Mouse (Mus musculus) ES-E14 (cell line): ENCODE measurements around the gene Cwc22. TPM values are rescaled to one million over a fixed set of nuclear protein-coding genes. Genes with fewer than 3 reads are reported as not detected.

Experiments
- DNase-seq: peaks from one replicate; pipeline ENCODE4 v3.0.0-alpha.2; 2013; ENCODE audit warnings: low read depth, low spot score
- H3K27ac ChIP-seq: 2 replicates; pipeline ENCODE4 v1.5.1; 2012; ENCODE audit warnings: low read depth, mild to moderate bottlenecking, low read length, moderate library complexity, mixed read lengths; ENCODE audit not compliant: poor library complexity, insufficient read depth, severe bottlenecking
- H3K36me3 ChIP-seq: 2 replicates; pipeline ENCODE4 v1.6.1; 2012; ENCODE audit warnings: mild to moderate bottlenecking, low read length, moderate library complexity, mixed read lengths; ENCODE audit not compliant: control insufficient read depth, poor library complexity, insufficient read depth, severe bottlenecking
- H3K4me1 ChIP-seq, 2 experiments: fragments of 150-350 bp in 1 of 2; sonication (generic) in 1 of 2; 2 replicates each; pipeline ENCODE4 v1.6.1; 2012; ENCODE audit warnings: low read length in 2 of 2, mild to moderate bottlenecking in 1 of 2, mixed read lengths in 1 of 2; ENCODE audit not compliant: control insufficient read depth in 2 of 2, insufficient read depth in 2 of 2, poor library complexity in 1 of 2
- H3K4me3 ChIP-seq, 2 experiments: fragments of 150-350 bp in 1 of 2; sonication (generic) in 1 of 2; 2 replicates each; pipeline ENCODE4 v1.5.1; 2012; ENCODE audit warnings: low read length in 2 of 2, low read depth in 1 of 2, mild to moderate bottlenecking in 1 of 2, mixed read lengths in 1 of 2; ENCODE audit not compliant: insufficient read depth in 1 of 2, poor library complexity in 1 of 2, severe bottlenecking in 1 of 2
- H3K9ac ChIP-seq: 2 replicates; pipeline ENCODE4 v1.6.1; 2012; ENCODE audit warnings: low read depth, mild to moderate bottlenecking, low read length, mixed read lengths; ENCODE audit not compliant: poor library complexity, insufficient read depth, severe bottlenecking
- H3K9me3 ChIP-seq: fragments of 150-350 bp; sonication (generic); 2 replicates; pipeline ENCODE4 v1.6.1; 2012; ENCODE audit warnings: low read depth, mild to moderate bottlenecking, low read length; ENCODE audit not compliant: control insufficient read depth, insufficient read depth
- CHD2 ChIP-seq: IDR thresholded peaks from 2 replicates; pipeline ENCODE4 v1.6.1; 2014; ENCODE audit warnings: mild to moderate bottlenecking, low read depth, low read length, inconsistent platforms
- HCFC1 ChIP-seq: IDR thresholded peaks from 2 replicates; pipeline ENCODE4 v1.6.1; 2012; ENCODE audit warnings: low read length, inconsistent platforms, borderline replicate concordance; ENCODE audit not compliant: insufficient read depth
- MAFK ChIP-seq: IDR thresholded peaks from 2 replicates; pipeline ENCODE4 v1.6.1; 2014; ENCODE audit warnings: mild to moderate bottlenecking, low read depth, low read length, inconsistent platforms; ENCODE audit not compliant: insufficient read depth
- ZC3H11A ChIP-seq: IDR thresholded peaks from 2 replicates; pipeline ENCODE4 v1.6.1; 2012; ENCODE audit warnings: low read depth, mild to moderate bottlenecking, inconsistent platforms, low read length, borderline replicate concordance
- ZNF384 ChIP-seq: IDR thresholded peaks from 2 replicates; pipeline ENCODE4 v1.6.1; 2012; ENCODE audit warnings: low read depth, low read length, inconsistent platforms
- in situ Hi-C, 2 experiments: fragments of 600-800 bp; cut with MboI; formaldehyde crosslinking; loops; one replicate each; pipeline ENCODE4 v1.15.1; 2025; ENCODE audit warnings: low sequenced_read_pairs in 2 of 2, inconsistent platforms in 1 of 2; ENCODE audit not compliant: unreplicated experiment in 2 of 2
- total RNA-seq: library from RNA; depleted of rRNA; stranded (reverse); fragments of 300-350 nt; gene quantifications from 2 replicates; pipeline ENCODE4 v1.2.3, GENCODE M21; 2012

Cwc22 gene
- total RNA-seq, 1 experiment = 57.7 TPM

- peaks cover 13% of the 10 kb centered on the region for H3K36me3 ChIP-seq
- H3K4me3 ChIP-seq = no peak overlapping the region
- H3K9me3 ChIP-seq = no peaks in the 10 kb centered on the region
- TF ChIP-seq CHD2 (no peak), ZC3H11A (no peak), MAFK (no peak), HCFC1 (no peak), ZNF384 (no peak)
- in situ Hi-C loops = no loop called here
- no peak overlapping the region for H3K27ac ChIP-seq
- no peak for DNase-seq
- no peaks in the 10 kb centered on the region for H3K4me1 ChIP-seq
- H3K9ac ChIP-seq = no peak overlapping the region
These were observed 24.9 kb downstream of the Cwc22 start for GRCm38 (mm10) chr2:77921307-77921706.

DNA sequence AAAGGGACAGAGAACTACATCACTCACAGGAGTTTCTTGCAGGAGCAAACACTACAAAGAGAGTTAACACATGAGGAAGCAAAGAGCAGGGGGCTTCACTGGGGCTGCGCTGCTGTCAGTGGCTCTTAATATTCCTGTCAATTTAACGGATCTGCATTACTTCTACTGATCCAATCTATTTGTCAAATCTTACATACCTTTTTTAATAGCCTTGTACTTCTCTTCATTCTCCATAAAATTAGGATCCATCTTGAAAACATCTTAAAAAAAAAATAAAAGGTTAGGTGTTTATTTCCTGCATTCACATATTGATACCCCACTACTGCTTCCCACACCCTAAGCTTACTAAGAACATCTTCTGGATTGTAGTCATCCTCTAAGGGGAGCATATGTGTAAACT is 25.6 kb downstream of the Cwc22 start:
- in situ Hi-C loops = no loop called here

DNA sequence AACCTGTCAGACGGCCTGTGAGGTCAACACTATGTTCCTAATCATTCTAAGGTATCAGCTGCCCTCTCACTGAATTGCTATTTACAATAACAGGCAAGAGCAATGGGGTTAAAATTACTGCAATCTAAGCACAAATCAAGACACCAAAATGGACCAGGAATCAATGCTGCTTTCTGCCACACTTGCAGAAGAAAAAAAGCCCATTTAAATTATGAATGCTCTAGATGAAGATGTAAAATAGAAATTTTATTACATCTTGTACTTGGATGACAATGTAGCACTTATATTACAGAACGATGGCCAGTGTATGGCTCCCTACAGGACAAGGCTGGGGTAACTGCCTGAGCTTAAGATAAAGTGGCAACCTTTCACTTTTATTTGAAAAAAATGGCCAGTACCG is 27.7 kb downstream of the Cwc22 start:
- Histone ChIP-seq H3K9me3 (no peaks in the 10 kb centered on the region), H3K4me1 (no peaks in the 10 kb centered on the region), H3K4me3 (no peak overlapping the region), H3K9ac (no peak overlapping the region), H3K36me3 (peaks cover 13% of the 10 kb centered on the region), H3K27ac (no peak overlapping the region)
- in situ Hi-C loops = no loop called here
- DNase-seq = no peak
- no peak for TF ChIP-seq HCFC1
- no peak for TF ChIP-seq MAFK
- TF ChIP-seq ZNF384 = no peak
- no peak for TF ChIP-seq CHD2
- no peak for TF ChIP-seq ZC3H11A

More for the DNA sequence above, 25.6 kb downstream of the Cwc22 start:
- TF ChIP-seq HCFC1 = no peak
- no peak for TF ChIP-seq CHD2
- no peak for TF ChIP-seq ZC3H11A
- TF ChIP-seq MAFK = no peak
- no peak for TF ChIP-seq ZNF384
- Histone ChIP-seq H3K4me3 (no peak overlapping the region), H3K9me3 (no peaks in the 10 kb centered on the region), H3K4me1 (no peaks in the 10 kb centered on the region), H3K9ac (no peak overlapping the region), H3K27ac (no peak overlapping the region), H3K36me3 (peaks cover 13% of the 10 kb centered on the region)
- DNase-seq = no peak

- Histone ChIP-seq H3K4me3 (no peak overlapping the region), H3K27ac (no peak overlapping the region), H3K9ac (no peak overlapping the region), H3K9me3 (no peaks in the 10 kb centered on the region), H3K36me3 (peaks cover 9% of the 10 kb centered on the region), H3K4me1 (no peaks in the 10 kb centered on the region)
- TF ChIP-seq ZNF384 (no peak), CHD2 (no peak), HCFC1 (no peak), MAFK (no peak), ZC3H11A (no peak)
- in situ Hi-C loops = no loop called here
- DNase-seq = no peak
These were observed 28.2 kb downstream of the Cwc22 start for GRCm38 (mm10) chr2:77918006-77918405.

- Histone ChIP-seq H3K27ac (no peak overlapping the region), H3K9me3 (no peaks in the 10 kb centered on the region), H3K4me3 (no peak overlapping the region), H3K9ac (no peak overlapping the region), H3K36me3 (peaks cover 12% of the 10 kb centered on the region), H3K4me1 (no peaks in the 10 kb centered on the region)
- no peak for TF ChIP-seq ZNF384
- in situ Hi-C loops = no loop called here
- DNase-seq = no peak
These were observed 28.8 kb downstream of the Cwc22 start for GRCm38 (mm10) chr2:77917360-77917734.
